Mouse (Mus musculus): Measurements from ENCODE around the gene Daxx. TPM values are rescaled to one million over a fixed set of nuclear protein-coding genes. Genes with fewer than 3 reads are reported as not detected.

The Daxx gene
- polyA plus RNA-seq, 1 experiment from 2014 or later: 18.1 TPM

DNA sequence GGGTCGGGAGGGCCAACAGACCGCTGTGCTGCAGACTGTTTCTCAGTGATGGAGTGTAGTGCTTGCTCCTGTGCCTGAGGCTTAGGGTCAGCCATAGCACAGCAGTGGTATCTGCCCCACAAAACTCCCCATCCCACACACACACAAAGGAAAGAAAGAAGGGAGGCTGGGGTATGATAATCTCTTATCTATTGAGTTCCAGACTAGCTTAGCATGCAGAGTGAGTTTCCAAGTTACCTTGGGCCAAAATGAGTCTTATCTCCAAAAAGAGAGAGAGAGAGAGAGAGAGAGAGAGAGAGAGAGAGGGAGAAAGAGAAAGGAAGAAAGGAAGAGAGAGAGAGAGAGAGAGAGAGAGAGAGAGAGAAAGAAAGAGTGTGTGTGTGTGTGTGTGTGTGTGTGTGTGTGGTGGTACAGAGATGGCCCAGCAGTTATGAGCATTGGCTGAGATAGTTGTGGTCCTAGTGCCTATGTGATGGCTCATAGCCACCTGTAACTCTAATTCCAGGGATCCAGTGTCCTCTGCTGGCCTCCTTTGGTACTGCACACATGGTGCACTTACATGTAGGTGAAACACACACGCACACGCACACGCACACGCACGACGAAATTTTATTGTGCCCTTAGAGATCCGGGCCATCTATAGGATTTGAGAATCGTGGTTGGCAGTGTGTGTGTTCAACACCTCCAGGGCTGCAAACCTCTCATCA lies 15.5 kb downstream of the Daxx start:
- Histone ChIP-seq H3K27ac (replicated peaks) (no peak overlapping the region), H3K4me2 (replicated peaks; ENCODE audit: low read depth) (no peak overlapping the region), H3K4me3 (ENCODE audit: low read depth, low read length) (no peak overlapping the region), H3K4me1 (replicated peaks; ENCODE audit: control insufficient read depth, insufficient read depth) (0 out of 2 replicates have a peak, but pooled peaks cover 3% of the 10 kb centered on the region), H3K27me3 (ENCODE audit: control insufficient read depth, insufficient read depth, low read length) (no peaks in the 10 kb centered on the region), H3K9me3 (ENCODE audit: control insufficient read depth, low read length) (no peaks in the 10 kb centered on the region), H3K9ac (ENCODE audit: low read length) (no peak overlapping the region), H3K36me3 (ENCODE audit: control insufficient read depth, insufficient read depth, low read length) (peaks cover 9% of the 10 kb centered on the region; the same call in 1 of the 2 replicates)
- ATAC-seq (ENCODE audit: low FRiP score, low TSS enrichment) (no peak), DNase-seq (ENCODE audit: low spot score) (peak; percentile 58)
- WGBS: 87% methylated on average over 10 of the region's 10 CpGs
- no peak for TF ChIP-seq EP300 (optimal IDR thresholded peaks at IDR 0.05)
- peak; percentile 69 for TF ChIP-seq CTCF (IDR thresholded peaks at IDR 0.05; ENCODE audit: low read depth)

- H3K36me3 ChIP-seq (ENCODE audit: control insufficient read depth, insufficient read depth, low read length): peaks cover 9% of the 10 kb centered on the region; the same call in 1 of the 2 replicates
- WGBS: 83% methylated on average over 21 of the region's 21 CpGs
- TF ChIP-seq EP300 (optimal IDR thresholded peaks at IDR 0.05) (no peak), CTCF (IDR thresholded peaks at IDR 0.05; ENCODE audit: low read depth) (peak; percentile 47)
- no peak overlapping the region for H3K4me2 ChIP-seq (replicated peaks; ENCODE audit: low read depth)
- H3K4me3 ChIP-seq (ENCODE audit: low read depth, low read length): no peak overlapping the region
- H3K4me1 ChIP-seq (replicated peaks; ENCODE audit: control insufficient read depth, insufficient read depth): 0 out of 2 replicates have a peak, but pooled peaks cover 3% of the 10 kb centered on the region
- no peak overlapping the region for H3K9ac ChIP-seq (ENCODE audit: low read length)
- no peak for ATAC-seq (ENCODE audit: low FRiP score, low TSS enrichment)
- no peaks in the 10 kb centered on the region for H3K9me3 ChIP-seq (ENCODE audit: control insufficient read depth, low read length)
- H3K27ac ChIP-seq (replicated peaks): no peak overlapping the region
- no peaks in the 10 kb centered on the region for H3K27me3 ChIP-seq (ENCODE audit: control insufficient read depth, insufficient read depth, low read length)
- DNase-seq (ENCODE audit: low spot score): peak; percentile 15
Measured at GRCm38 (mm10) chr17:33925406-33926116, 16.3 kb downstream of the Daxx start.

DNA sequence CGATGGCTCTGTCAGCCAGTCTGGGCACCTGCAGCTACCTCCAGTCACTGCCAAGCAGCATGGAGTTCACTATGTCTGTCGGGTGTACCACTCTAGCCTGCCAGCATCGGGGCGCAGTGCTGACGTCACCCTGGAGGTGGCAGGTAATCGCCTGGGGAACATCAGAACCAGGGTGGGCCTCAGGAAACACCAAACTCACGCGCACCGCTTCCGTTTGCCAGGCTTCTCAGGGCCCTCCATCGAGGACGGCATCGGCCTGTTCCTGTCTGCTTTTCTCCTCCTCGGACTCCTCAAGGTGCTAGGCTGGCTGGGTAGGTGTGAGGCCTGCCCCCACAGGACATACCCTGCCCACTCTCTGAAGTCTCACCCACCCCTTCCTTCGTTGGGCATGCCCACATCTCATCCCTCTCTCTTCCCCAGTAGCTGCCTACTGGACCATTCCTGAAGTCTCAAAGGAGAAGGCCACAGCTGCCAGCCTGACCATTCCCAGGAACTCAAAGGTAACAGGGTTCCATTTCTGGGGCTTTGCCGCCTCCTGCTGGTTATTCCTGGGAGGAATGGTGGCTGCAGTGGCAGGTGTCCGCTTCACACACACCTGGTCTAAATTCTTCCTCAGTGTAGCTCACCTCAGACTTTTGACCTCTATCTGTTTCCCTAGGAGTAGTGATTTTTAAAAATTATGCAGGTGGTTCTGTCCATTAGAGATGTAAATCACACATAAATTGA lies 17.2 kb downstream of the Daxx start:
- Histone ChIP-seq H3K4me1 (replicated peaks; ENCODE audit: control insufficient read depth, insufficient read depth) (0 out of 2 replicates have a peak, but pooled peaks cover 3% of the 10 kb centered on the region), H3K9ac (ENCODE audit: low read length) (no peak overlapping the region), H3K36me3 (ENCODE audit: control insufficient read depth, insufficient read depth, low read length) (peaks cover 9% of the 10 kb centered on the region; the same call in 1 of the 2 replicates), H3K9me3 (ENCODE audit: control insufficient read depth, low read length) (no peaks in the 10 kb centered on the region), H3K27ac (replicated peaks) (no peak overlapping the region), H3K4me3 (ENCODE audit: low read depth, low read length) (no peak overlapping the region), H3K4me2 (replicated peaks; ENCODE audit: low read depth) (no peak overlapping the region), H3K27me3 (ENCODE audit: control insufficient read depth, insufficient read depth, low read length) (no peaks in the 10 kb centered on the region)
- DNase-seq (ENCODE audit: low spot score): peak; percentile 77
- ATAC-seq (ENCODE audit: low FRiP score, low TSS enrichment): no peak
- 72% methylated on average over 17 of the region's 17 CpGs for WGBS
- TF ChIP-seq CTCF (IDR thresholded peaks at IDR 0.05; ENCODE audit: low read depth): peak; percentile 70
- TF ChIP-seq EP300 (optimal IDR thresholded peaks at IDR 0.05): no peak

GRCm38 (mm10) chr17:33928251-33928947 lies 19.2 kb downstream of the Daxx start:
- no peak for TF ChIP-seq CTCF (IDR thresholded peaks at IDR 0.05; ENCODE audit: low read depth)
- TF ChIP-seq EP300 (optimal IDR thresholded peaks at IDR 0.05): no peak
- Histone ChIP-seq H3K27me3 (ENCODE audit: control insufficient read depth, insufficient read depth, low read length) (no peaks in the 10 kb centered on the region), H3K9me3 (ENCODE audit: control insufficient read depth, low read length) (no peaks in the 10 kb centered on the region), H3K4me1 (replicated peaks; ENCODE audit: control insufficient read depth, insufficient read depth) (0 out of 2 replicates have a peak, but pooled peaks cover 3% of the 10 kb centered on the region), H3K36me3 (ENCODE audit: control insufficient read depth, insufficient read depth, low read length) (peaks cover 12% of the 10 kb centered on the region), H3K9ac (ENCODE audit: low read length) (peak overlapping the region; percentile 82; the same call in 1 of the 2 replicates), H3K27ac (replicated peaks) (no peak overlapping the region), H3K4me2 (replicated peaks; ENCODE audit: low read depth) (peak overlapping the region; percentile 100), H3K4me3 (ENCODE audit: low read depth, low read length) (peak overlapping the region; percentile 84)
- no peak for DNase-seq (ENCODE audit: low spot score)
- ATAC-seq (ENCODE audit: low FRiP score, low TSS enrichment): no peak
- WGBS: 58% methylated on average over 21 of the region's 21 CpGs

All from stomach, postnatal 0 days (tissue).